Mouse (Mus musculus): ENCODE results near the gene Il22ra1. TPM values are rescaled to one million over a fixed set of nuclear protein-coding genes. Genes with fewer than 3 reads are reported as not detected.

The Il22ra1 gene
- polyA plus RNA-seq (2015; fragmentation: Nextera tagmentation; extraction: Ambion mirVana) = not detected in 2 replicates

GRCm38 (mm10) chr4:135727817-135728216 is at the start of gene Il22ra1:
TSS of gene Il22ra1 (plus strand) at chr4:135728172.
- H3K27me3 ChIP-seq = no peaks in the 10 kb centered on the region
- no peak within 1 kb of the TSS for H3K4me3 ChIP-seq (replicated peaks)
- no peak within 1 kb of the TSS for H3K9ac ChIP-seq (replicated peaks)
- H3K4me2 ChIP-seq (replicated peaks) = no peak within 1 kb of the TSS
- H3K4me1 ChIP-seq (replicated peaks) = no peaks in the 10 kb centered on the region
- ATAC-seq = no peak
- H3K27ac ChIP-seq = no peak within 1 kb of the TSS
- no peaks in the 10 kb centered on the region for H3K36me3 ChIP-seq
- H3K9me3 ChIP-seq = no peaks in the 10 kb centered on the region
- 59% methylated on average over 14 of the region's 14 CpGs for WGBS

GRCm38 (mm10) chr4:135679316-135679715 is 48.7 kb upstream of the Il22ra1 start:
- Histone ChIP-seq H3K27me3 (peaks cover 6% of the 10 kb centered on the region), H3K4me2 (replicated peaks) (no peak overlapping the region), H3K36me3 (no peaks in the 10 kb centered on the region), H3K27ac (no peak overlapping the region), H3K4me1 (replicated peaks) (0 out of 2 replicates have a peak, but pooled peaks cover 8% of the 10 kb centered on the region), H3K4me3 (replicated peaks) (no peak overlapping the region), H3K9ac (replicated peaks) (no peak overlapping the region), H3K9me3 (no peaks in the 10 kb centered on the region)
- WGBS = 85% methylated on average over 4 of the region's 4 CpGs
- no peak for ATAC-seq

GRCm38 (mm10) chr4:135681789-135682188 is 46.2 kb upstream of the Il22ra1 start:
- Histone ChIP-seq H3K9ac (replicated peaks) (no peak overlapping the region), H3K9me3 (no peaks in the 10 kb centered on the region), H3K27me3 (peaks cover 30% of the 10 kb centered on the region), H3K36me3 (no peaks in the 10 kb centered on the region), H3K4me2 (replicated peaks) (no peak overlapping the region), H3K4me1 (replicated peaks) (peaks cover 13% of the 10 kb centered on the region), H3K4me3 (replicated peaks) (no peak overlapping the region), H3K27ac (no peak overlapping the region)
- no peak for ATAC-seq
- 65% methylated on average over 5 of the region's 5 CpGs for WGBS

- no peak overlapping the region for H3K9ac ChIP-seq (replicated peaks)
- no peak overlapping the region for H3K27ac ChIP-seq
- H3K36me3 ChIP-seq = no peaks in the 10 kb centered on the region
- H3K9me3 ChIP-seq = no peaks in the 10 kb centered on the region
- peaks cover 48% of the 10 kb centered on the region for H3K27me3 ChIP-seq
- no peak for ATAC-seq
- peaks cover 14% of the 10 kb centered on the region for H3K4me1 ChIP-seq (replicated peaks)
- H3K4me3 ChIP-seq (replicated peaks) = no peak overlapping the region
- WGBS = 26% methylated on average over 4 of the region's 4 CpGs
- no peak overlapping the region for H3K4me2 ChIP-seq (replicated peaks)
These were observed 44.4 kb upstream of the Il22ra1 start for GRCm38 (mm10) chr4:135683553-135683952.

- H3K4me1 ChIP-seq (replicated peaks) = peaks cover 14% of the 10 kb centered on the region
- H3K9me3 ChIP-seq = no peaks in the 10 kb centered on the region
- H3K4me2 ChIP-seq (replicated peaks) = no peak overlapping the region
- no peak overlapping the region for H3K4me3 ChIP-seq (replicated peaks)
- H3K27me3 ChIP-seq = peaks cover 59% of the 10 kb centered on the region
- 40% methylated on average over 3 of the region's 3 CpGs for WGBS
- ATAC-seq = no peak
- no peak overlapping the region for H3K27ac ChIP-seq
- H3K9ac ChIP-seq (replicated peaks) = no peak overlapping the region
- no peaks in the 10 kb centered on the region for H3K36me3 ChIP-seq
These were observed 43.2 kb upstream of the Il22ra1 start for GRCm38 (mm10) chr4:135684731-135685130.

DNA sequence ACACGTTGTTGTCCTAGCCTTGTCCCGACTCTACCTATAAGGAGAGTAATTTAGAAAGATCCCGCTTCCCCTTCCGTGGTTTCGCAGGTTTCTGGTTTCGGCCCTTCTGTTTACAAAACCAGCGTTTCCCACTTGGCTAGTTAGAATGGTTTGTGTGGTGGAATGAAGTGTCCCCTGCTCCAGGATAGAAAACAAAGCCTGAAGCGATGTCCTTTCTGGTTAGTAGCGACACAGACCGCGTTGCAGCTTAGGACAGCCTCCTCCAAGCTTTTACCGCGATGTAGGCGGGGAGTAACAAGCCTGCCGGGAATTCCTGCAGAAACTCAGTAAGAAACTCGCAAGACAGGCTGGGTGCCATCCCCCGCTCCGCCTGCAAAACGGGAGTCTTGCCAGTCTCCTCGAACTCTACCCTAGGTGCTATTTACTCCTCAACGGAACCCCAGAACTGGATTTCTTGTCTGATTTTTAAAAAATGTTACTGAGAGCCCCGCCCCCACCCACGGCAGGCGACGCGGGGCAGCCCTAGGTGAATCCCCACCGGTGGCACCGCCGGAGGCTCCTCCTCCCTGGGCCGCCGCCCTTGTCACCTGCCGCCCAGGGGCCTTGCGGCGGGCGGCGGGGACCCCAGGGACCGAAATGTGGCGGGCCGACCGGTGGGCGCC is 41.9 kb upstream of the Il22ra1 start, which contains the start of gene Ifnlr1:
Ifnlr1 (plus strand) TSS at position 382 of the 662 bp plus-strand sequence.
- no peaks in the 10 kb centered on the region for H3K36me3 ChIP-seq
- peaks cover 60% of the 10 kb centered on the region for H3K27me3 ChIP-seq

DNA sequence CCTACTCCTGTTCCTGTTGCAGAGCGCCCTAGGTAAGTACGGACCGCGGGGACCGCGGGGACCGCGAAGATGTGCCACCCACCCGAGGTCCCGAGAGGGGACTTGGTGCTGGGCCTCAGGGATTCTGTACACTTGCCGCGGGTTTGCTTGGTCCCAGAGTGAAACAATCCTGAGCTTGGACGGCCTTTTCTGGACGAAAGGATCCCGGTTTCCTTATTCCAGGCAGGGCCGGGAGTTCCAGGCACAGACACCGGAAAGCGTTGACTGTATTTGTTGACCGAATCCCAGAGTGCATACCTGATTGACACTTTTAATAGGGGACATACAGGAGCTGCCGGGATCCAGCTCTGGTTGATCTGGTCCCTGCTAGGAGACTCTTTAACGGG is 41.4 kb upstream of the Il22ra1 start:
- H3K4me2 ChIP-seq (replicated peaks) = peak overlapping the region; percentile 92
- ATAC-seq = no peak
- no peak overlapping the region for H3K27ac ChIP-seq
- no peaks in the 10 kb centered on the region for H3K9me3 ChIP-seq
- peaks cover 60% of the 10 kb centered on the region for H3K27me3 ChIP-seq
- peak overlapping the region; percentile 49 for H3K4me3 ChIP-seq (replicated peaks)
- no peaks in the 10 kb centered on the region for H3K36me3 ChIP-seq
- peak overlapping the region; percentile 69 for H3K9ac ChIP-seq (replicated peaks)
- WGBS = under 1% methylated on average over 21 of the region's 21 CpGs
- H3K4me1 ChIP-seq (replicated peaks) = peaks cover 14% of the 10 kb centered on the region

More for the DNA sequence above, 41.9 kb upstream of the Il22ra1 start, which contains the start of gene Ifnlr1:
- Histone ChIP-seq H3K4me2 (replicated peaks) (peak within 1 kb of the TSS; percentile 92), H3K27ac (no peak within 1 kb of the TSS), H3K4me1 (replicated peaks) (peaks cover 14% of the 10 kb centered on the region), H3K9me3 (no peaks in the 10 kb centered on the region), H3K9ac (replicated peaks) (peak within 1 kb of the TSS; percentile 69), H3K4me3 (replicated peaks) (peak within 1 kb of the TSS; percentile 49)
- 1% methylated on average over 40 of the region's 41 CpGs for whole genome bisulfite sequencing
- no peak for ATAC-seq

DNA sequence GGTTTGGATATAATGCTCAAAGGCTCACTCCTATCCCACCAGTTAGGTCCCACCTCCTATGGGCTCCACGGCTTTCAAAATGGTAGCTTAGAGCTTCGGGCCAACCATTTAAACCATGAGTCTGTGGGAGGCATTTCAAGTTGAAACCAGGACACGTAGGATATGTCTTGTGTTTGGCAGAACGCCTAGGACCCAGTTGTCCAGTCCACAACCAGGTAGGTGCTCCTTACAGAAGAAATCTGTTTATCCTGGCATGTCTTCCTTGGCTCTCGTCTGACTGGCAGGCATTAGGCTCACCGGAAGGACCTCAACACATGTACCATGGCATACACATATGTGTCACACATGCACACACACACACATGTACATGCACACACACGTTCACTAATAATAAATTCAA is 38.2 kb upstream of the Il22ra1 start:
- H3K27me3 ChIP-seq = peaks cover 50% of the 10 kb centered on the region
- 94% methylated on average over 7 of the region's 7 CpGs for WGBS
- peaks cover 14% of the 10 kb centered on the region for H3K4me1 ChIP-seq (replicated peaks)
- no peaks in the 10 kb centered on the region for H3K9me3 ChIP-seq
- no peak overlapping the region for H3K27ac ChIP-seq
- H3K9ac ChIP-seq (replicated peaks) = no peak overlapping the region
- H3K36me3 ChIP-seq = no peaks in the 10 kb centered on the region
- H3K4me2 ChIP-seq (replicated peaks) = no peak overlapping the region
- H3K4me3 ChIP-seq (replicated peaks) = no peak overlapping the region
- ATAC-seq = no peak

DNA sequence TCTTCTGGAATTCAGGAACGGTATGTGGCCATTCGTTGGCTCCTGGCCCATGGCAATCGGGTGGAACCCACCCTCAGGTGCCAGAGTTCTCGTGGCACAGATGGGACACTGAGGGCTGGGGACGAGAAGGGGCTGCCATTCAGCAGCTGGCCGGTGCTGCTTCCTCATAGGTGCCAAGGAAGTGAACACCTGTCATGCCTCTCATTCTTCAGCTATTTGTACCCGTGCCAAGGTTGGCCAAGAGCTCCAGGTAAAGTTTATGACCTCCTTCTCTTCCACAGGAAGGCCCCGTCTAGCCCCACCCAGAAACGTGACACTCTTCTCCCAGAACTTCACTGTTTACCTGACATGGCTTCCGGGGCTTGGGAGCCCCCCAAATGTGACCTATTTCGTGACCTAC is 37.7 kb upstream of the Il22ra1 start:
- 85% methylated on average over 11 of the region's 11 CpGs for WGBS
- ATAC-seq = no peak

DNA sequence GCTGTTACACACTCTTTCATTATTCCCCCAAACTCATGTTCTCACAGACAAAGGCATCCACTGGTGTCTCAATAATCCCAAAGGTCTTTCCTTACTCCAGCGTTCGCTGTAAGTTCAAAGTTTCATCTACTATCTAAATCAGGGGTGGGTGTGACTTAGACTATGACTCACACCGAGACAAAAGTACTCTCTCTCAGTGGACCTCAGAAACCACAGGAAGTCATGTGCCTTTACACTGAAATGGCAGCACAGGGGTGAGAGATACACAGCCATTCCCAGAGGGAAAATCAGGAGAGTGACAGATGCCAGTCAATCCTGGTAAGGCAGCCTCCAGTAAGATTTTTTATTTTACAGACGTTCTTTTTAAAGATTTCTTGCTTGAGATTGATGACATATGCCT is 35.1 kb upstream of the Il22ra1 start:
- no peak for ATAC-seq
- H3K9me3 ChIP-seq = no peaks in the 10 kb centered on the region
- H3K4me3 ChIP-seq (replicated peaks) = no peak overlapping the region
- peaks cover 18% of the 10 kb centered on the region for H3K27me3 ChIP-seq
- no peak overlapping the region for H3K4me2 ChIP-seq (replicated peaks)
- 82% methylated on average over 4 of the region's 4 CpGs for WGBS
- no peak overlapping the region for H3K9ac ChIP-seq (replicated peaks)
- no peak overlapping the region for H3K27ac ChIP-seq
- no peaks in the 10 kb centered on the region for H3K36me3 ChIP-seq
- no peaks in the 10 kb centered on the region for H3K4me1 ChIP-seq (replicated peaks)

More for the DNA sequence above, 37.7 kb upstream of the Il22ra1 start:
- Histone ChIP-seq H3K36me3 (no peaks in the 10 kb centered on the region), H3K4me3 (replicated peaks) (no peak overlapping the region), H3K4me1 (replicated peaks) (peaks cover 14% of the 10 kb centered on the region), H3K4me2 (replicated peaks) (no peak overlapping the region), H3K27me3 (peaks cover 45% of the 10 kb centered on the region), H3K27ac (no peak overlapping the region), H3K9me3 (no peaks in the 10 kb centered on the region), H3K9ac (replicated peaks) (no peak overlapping the region)

GRCm38 (mm10) chr4:135698498-135698897 is 29.5 kb upstream of the Il22ra1 start:
- peak overlapping the region; percentile 23; the same call in 1 of the 2 replicates for H3K4me2 ChIP-seq (replicated peaks)
- 0 out of 2 replicates have a peak overlapping the region, but pooled peaks have one; percentile 11 for H3K4me3 ChIP-seq (replicated peaks)
- no peak for ATAC-seq

DNA sequence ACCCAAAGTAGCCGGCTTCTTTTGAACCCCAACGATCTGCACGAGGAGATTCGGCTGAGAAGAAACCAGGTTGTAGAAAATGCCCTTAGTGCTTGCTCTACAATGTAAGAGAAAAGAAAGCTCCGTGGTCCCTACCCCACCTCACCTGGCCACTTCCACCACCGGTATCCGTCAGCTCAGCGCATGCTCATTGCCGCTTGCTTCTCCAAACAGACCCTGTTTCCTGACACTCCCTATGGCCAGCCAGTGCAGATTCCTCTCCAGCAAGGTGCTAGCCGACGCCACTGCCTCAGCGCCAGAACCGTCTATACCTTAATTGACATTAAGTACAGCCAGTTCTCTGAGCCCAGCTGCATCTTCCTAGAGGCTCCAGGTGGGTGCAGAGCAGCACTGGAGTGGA is 24.5 kb upstream of the Il22ra1 start:
- H3K4me3 ChIP-seq (replicated peaks) = no peak overlapping the region
- no peak for ATAC-seq
- H3K9ac ChIP-seq (replicated peaks) = no peak overlapping the region

More at GRCm38 (mm10) chr4:135698498-135698897, 29.5 kb upstream of the Il22ra1 start:
- H3K9me3 ChIP-seq = no peaks in the 10 kb centered on the region
- no peaks in the 10 kb centered on the region for H3K4me1 ChIP-seq (replicated peaks)
- 86% methylated on average over 7 of the region's 7 CpGs for WGBS
- no peak overlapping the region for H3K9ac ChIP-seq (replicated peaks)
- no peak overlapping the region for H3K27ac ChIP-seq
- H3K27me3 ChIP-seq = no peaks in the 10 kb centered on the region
- no peaks in the 10 kb centered on the region for H3K36me3 ChIP-seq

More for the DNA sequence above, 24.5 kb upstream of the Il22ra1 start:
- H3K36me3 ChIP-seq = no peaks in the 10 kb centered on the region
- H3K27ac ChIP-seq = no peak overlapping the region
- H3K27me3 ChIP-seq = peaks cover 2% of the 10 kb centered on the region; the same call in 1 of the 2 replicates
- no peaks in the 10 kb centered on the region for H3K4me1 ChIP-seq (replicated peaks)
- no peak overlapping the region for H3K4me2 ChIP-seq (replicated peaks)
- WGBS = 83% methylated on average over 13 of the region's 13 CpGs
- no peaks in the 10 kb centered on the region for H3K9me3 ChIP-seq

Data from midbrain, embryonic 13.5 days (tissue).